Mouse (Mus musculus): ENCODE measurements around the gene Mta3.

DNA sequence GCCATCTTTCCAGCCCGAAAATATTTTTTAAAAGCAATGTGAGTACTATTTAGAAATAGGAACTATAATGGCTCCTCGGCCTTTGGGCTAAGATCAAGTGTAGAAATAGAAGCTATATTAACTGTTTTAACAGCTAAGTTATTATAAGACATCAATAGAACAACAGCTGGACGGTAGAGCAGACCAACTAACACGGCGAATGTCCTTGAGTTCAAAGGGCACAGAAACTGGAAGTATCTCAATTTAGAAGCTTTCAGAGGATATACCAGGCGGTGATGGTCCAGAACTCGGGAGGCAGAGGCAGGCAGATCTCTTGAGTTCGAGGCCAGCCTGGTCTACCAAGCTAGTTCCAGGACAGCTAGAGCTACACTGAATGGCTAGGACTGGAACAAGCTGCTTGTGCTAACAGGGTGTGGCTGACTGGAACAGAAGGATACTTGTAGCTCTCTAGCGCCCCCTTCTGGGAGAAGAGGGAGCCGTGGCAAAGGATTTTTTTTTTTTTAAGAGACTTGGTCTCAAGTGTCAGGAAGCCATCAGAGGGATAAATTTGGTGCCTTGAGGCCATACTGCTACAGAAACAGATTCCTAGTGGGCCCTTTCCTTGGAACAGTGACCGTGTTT, 101.9 kb downstream of the Mta3 start:
- TF ChIP-seq CTCF (IDR thresholded peaks at IDR 0.05; ENCODE audit: insufficient read depth, low read depth, low read length) (0 out of 2 replicates have a peak, but pooled peaks have one; percentile 27), POLR2A (IDR thresholded peaks at IDR 0.05; ENCODE audit: insufficient read depth, low read depth, low read length) (no peak)
